Mouse (Mus musculus): Measurements from ENCODE around the gene Prf1. TPM values are rescaled to one million over a fixed set of nuclear protein-coding genes. Genes with fewer than 3 reads are reported as not detected.

The Prf1 gene
- polyA plus RNA-seq, 1 experiment from 2014 or later, result not detected

- TF ChIP-seq CTCF (IDR thresholded peaks at IDR 0.05; ENCODE audit: low read depth), result no peak
- WGBS, result 74% methylated on average over 6 of the region's 6 CpGs
- Histone ChIP-seq H3K4me2 (no peak overlapping the region), H3K4me3 (ENCODE audit: low read depth, low read length) (no peak overlapping the region), H3K9ac (no peak overlapping the region), H3K9me3 (ENCODE audit: low read depth, low read length) (no peaks in the 10 kb centered on the region), H3K36me3 (ENCODE audit: insufficient read depth) (no peaks in the 10 kb centered on the region), H3K27me3 (ENCODE audit: insufficient read depth, low read length) (no peaks in the 10 kb centered on the region), H3K27ac (ENCODE audit: low read depth) (no peak overlapping the region), H3K4me1 (ENCODE audit: insufficient read depth) (no peaks in the 10 kb centered on the region)
- DNase-seq (no peak), ATAC-seq (ENCODE audit: insufficient read depth) (no peak)
Measured at GRCm38 (mm10) chr10:61304046-61304445, 6.4 kb downstream of the Prf1 start.

GRCm38 (mm10) chr10:61305928-61306590, 8.4 kb downstream of the Prf1 start:
- Histone ChIP-seq H3K9me3 (ENCODE audit: low read depth, low read length) (no peaks in the 10 kb centered on the region), H3K9ac (no peak overlapping the region), H3K27ac (ENCODE audit: low read depth) (no peak overlapping the region), H3K4me1 (ENCODE audit: insufficient read depth) (no peaks in the 10 kb centered on the region), H3K27me3 (ENCODE audit: insufficient read depth, low read length) (no peaks in the 10 kb centered on the region), H3K36me3 (ENCODE audit: insufficient read depth) (no peaks in the 10 kb centered on the region), H3K4me2 (no peak overlapping the region), H3K4me3 (ENCODE audit: low read depth, low read length) (no peak overlapping the region)
- DNase-seq (no peak), ATAC-seq (ENCODE audit: insufficient read depth) (no peak)
- WGBS, result 76% methylated on average over 13 of the region's 13 CpGs
- no peak for TF ChIP-seq CTCF (IDR thresholded peaks at IDR 0.05; ENCODE audit: low read depth)

- Histone ChIP-seq H3K4me3 (ENCODE audit: low read depth, low read length) (no peak overlapping the region), H3K9ac (no peak overlapping the region), H3K27me3 (ENCODE audit: insufficient read depth, low read length) (no peaks in the 10 kb centered on the region), H3K27ac (ENCODE audit: low read depth) (no peak overlapping the region), H3K4me2 (no peak overlapping the region), H3K36me3 (ENCODE audit: insufficient read depth) (no peaks in the 10 kb centered on the region), H3K9me3 (ENCODE audit: low read depth, low read length) (no peaks in the 10 kb centered on the region), H3K4me1 (ENCODE audit: insufficient read depth) (no peaks in the 10 kb centered on the region)
- ATAC-seq (ENCODE audit: insufficient read depth) (no peak; the same call in 1 of the 2 replicates), DNase-seq (no peak)
- TF ChIP-seq CTCF (IDR thresholded peaks at IDR 0.05; ENCODE audit: low read depth), result no peak
- WGBS, result 61% methylated on average over 12 of the region's 12 CpGs
Measured at GRCm38 (mm10) chr10:61308706-61309320, 11.2 kb downstream of the Prf1 start.

GRCm38 (mm10) chr10:61312159-61312558, 14.5 kb downstream of the Prf1 start:
- Histone ChIP-seq H3K36me3 (ENCODE audit: insufficient read depth) (no peaks in the 10 kb centered on the region), H3K27ac (ENCODE audit: low read depth) (peak overlapping the region; percentile 6; the same call in 1 of the 2 replicates), H3K9ac (no peak overlapping the region), H3K4me2 (no peak overlapping the region), H3K9me3 (ENCODE audit: low read depth, low read length) (no peaks in the 10 kb centered on the region), H3K27me3 (ENCODE audit: insufficient read depth, low read length) (no peaks in the 10 kb centered on the region), H3K4me1 (ENCODE audit: insufficient read depth) (no peaks in the 10 kb centered on the region), H3K4me3 (ENCODE audit: low read depth, low read length) (no peak overlapping the region)
- 55% methylated on average over 6 of the region's 6 CpGs for WGBS
- DNase-seq, result no peak
- TF ChIP-seq CTCF (IDR thresholded peaks at IDR 0.05; ENCODE audit: low read depth), result no peak
- ATAC-seq (ENCODE audit: insufficient read depth), result no peak

GRCm38 (mm10) chr10:61312754-61313153, 15.1 kb downstream of the Prf1 start:
- H3K4me1 ChIP-seq (ENCODE audit: insufficient read depth), result no peaks in the 10 kb centered on the region
- H3K4me2 ChIP-seq, result no peak overlapping the region
- ATAC-seq (ENCODE audit: insufficient read depth) (no peak), DNase-seq (no peak)
- TF ChIP-seq CTCF (IDR thresholded peaks at IDR 0.05; ENCODE audit: low read depth), result no peak
- 28% methylated on average over 7 of the region's 7 CpGs for WGBS
- peak overlapping the region; percentile 18; the same call in 1 of the 2 replicates for H3K27ac ChIP-seq (ENCODE audit: low read depth)
- no peak overlapping the region for H3K4me3 ChIP-seq (ENCODE audit: low read depth, low read length)
- no peaks in the 10 kb centered on the region for H3K9me3 ChIP-seq (ENCODE audit: low read depth, low read length)
- no peaks in the 10 kb centered on the region for H3K36me3 ChIP-seq (ENCODE audit: insufficient read depth)
- H3K27me3 ChIP-seq (ENCODE audit: insufficient read depth, low read length), result no peaks in the 10 kb centered on the region
- H3K9ac ChIP-seq, result no peak overlapping the region

GRCm38 (mm10) chr10:61313750-61314149, 16.1 kb downstream of the Prf1 start:
- Histone ChIP-seq H3K9ac (no peak overlapping the region), H3K27ac (ENCODE audit: low read depth) (no peak overlapping the region), H3K27me3 (ENCODE audit: insufficient read depth, low read length) (no peaks in the 10 kb centered on the region), H3K4me1 (ENCODE audit: insufficient read depth) (no peaks in the 10 kb centered on the region), H3K4me2 (no peak overlapping the region), H3K9me3 (ENCODE audit: low read depth, low read length) (no peaks in the 10 kb centered on the region), H3K4me3 (ENCODE audit: low read depth, low read length) (no peak overlapping the region), H3K36me3 (ENCODE audit: insufficient read depth) (0 out of 2 replicates have a peak, but pooled peaks cover 3% of the 10 kb centered on the region)
- 34% methylated on average over 7 of the region's 7 CpGs for WGBS
- DNase-seq, result no peak
- no peak for TF ChIP-seq CTCF (IDR thresholded peaks at IDR 0.05; ENCODE audit: low read depth)
- ATAC-seq (ENCODE audit: insufficient read depth), result no peak

- 55% methylated on average over 9 of the region's 9 CpGs for WGBS
- H3K36me3 ChIP-seq (ENCODE audit: insufficient read depth), result peaks cover 12% of the 10 kb centered on the region; the same call in 1 of the 2 replicates
- H3K9me3 ChIP-seq (ENCODE audit: low read depth, low read length), result no peaks in the 10 kb centered on the region
- H3K9ac ChIP-seq, result no peak overlapping the region
- no peak overlapping the region for H3K4me2 ChIP-seq
- no peak overlapping the region for H3K4me3 ChIP-seq (ENCODE audit: low read depth, low read length)
- ATAC-seq (ENCODE audit: insufficient read depth) (no peak), DNase-seq (no peak)
- no peak overlapping the region for H3K27ac ChIP-seq (ENCODE audit: low read depth)
- H3K27me3 ChIP-seq (ENCODE audit: insufficient read depth, low read length), result no peaks in the 10 kb centered on the region
- H3K4me1 ChIP-seq (ENCODE audit: insufficient read depth), result no peaks in the 10 kb centered on the region
- no peak for TF ChIP-seq CTCF (IDR thresholded peaks at IDR 0.05; ENCODE audit: low read depth)
Measured at GRCm38 (mm10) chr10:61315324-61315880, 17.8 kb downstream of the Prf1 start.

All from lung, embryonic 14.5 days (tissue).